Mouse (Mus musculus): ENCODE measurements around the gene Asns. TPM values are rescaled to one million over a fixed set of nuclear protein-coding genes. Genes with fewer than 3 reads are reported as not detected.

Asns gene
- polyA plus RNA-seq (2012; fragmentation: generic; extraction: Trizol), result 10 to 100 TPM; 23.1 to 86.6 TPM

GRCm38 (mm10) chr6:7692884-7693585 is at the start of gene Asns:
Asns (minus strand) TSS chr6:7693254.

Other genes starting within 250 kb of the Asns start
- gene Tac1, start 138.4 kb downstream of the Asns start, polyA plus RNA-seq (2012; fragmentation: generic; extraction: Trizol), result under 1 TPM in 1 of 2 experiments, not detected in 1; 0.06 TPM
- under 1 TPM; 0.21 to 0.80 TPM for gene C1galt1, start 151.6 kb upstream of the Asns start, polyA plus RNA-seq (2012; fragmentation: generic; extraction: Trizol)

Data from C3H10T1/2 (cell line).